Mouse (Mus musculus): Measurements from ENCODE around the gene M1ap. TPM values are rescaled to one million over a fixed set of nuclear protein-coding genes. Genes with fewer than 3 reads are reported as not detected.
A peak's percentile ranks its signal among the peaks of the same experiment; 100 is the strongest.

Gene M1ap
- polyA plus RNA-seq, 1 experiment from 2014 or later, result 0.26 TPM

- H3K4me2 ChIP-seq (replicated peaks), result no peak overlapping the region
- no peak overlapping the region for H3K4me3 ChIP-seq (replicated peaks)
- H3K9ac ChIP-seq, result no peak overlapping the region
- no peaks in the 10 kb centered on the region for H3K27me3 ChIP-seq (replicated peaks)
- no peak overlapping the region for H3K27ac ChIP-seq
- no peaks in the 10 kb centered on the region for H3K4me1 ChIP-seq (replicated peaks)
- ATAC-seq, result no peak
- H3K9me3 ChIP-seq, result no peaks in the 10 kb centered on the region
- no peaks in the 10 kb centered on the region for H3K36me3 ChIP-seq
- 51% methylated on average over 6 of the region's 6 CpGs for WGBS
These were observed 952 bp upstream of the M1ap start for GRCm38 (mm10) chr6:82945750-82946149.

- H3K27ac ChIP-seq, result no peak overlapping the region
- H3K4me3 ChIP-seq (replicated peaks), result no peak overlapping the region
- no peaks in the 10 kb centered on the region for H3K4me1 ChIP-seq (replicated peaks)
- H3K4me2 ChIP-seq (replicated peaks), result no peak overlapping the region
- 39% methylated on average over 4 of the region's 4 CpGs for WGBS
- H3K27me3 ChIP-seq (replicated peaks), result no peaks in the 10 kb centered on the region
- no peaks in the 10 kb centered on the region for H3K36me3 ChIP-seq
- ATAC-seq, result peak; percentile 45; the same call in 1 of the 2 replicates
- H3K9ac ChIP-seq, result no peak overlapping the region
- H3K9me3 ChIP-seq, result no peaks in the 10 kb centered on the region
These were observed 10.0 kb downstream of the M1ap start for GRCm38 (mm10) chr6:82956553-82957251.

GRCm38 (mm10) chr6:82961664-82962063 is 15.0 kb downstream of the M1ap start:
- WGBS, result 57% methylated on average over 1 of the region's 1 CpGs
- no peak overlapping the region for H3K27ac ChIP-seq
- H3K9ac ChIP-seq, result no peak overlapping the region
- H3K36me3 ChIP-seq, result no peaks in the 10 kb centered on the region
- no peak overlapping the region for H3K4me2 ChIP-seq (replicated peaks)
- no peaks in the 10 kb centered on the region for H3K4me1 ChIP-seq (replicated peaks)
- H3K9me3 ChIP-seq, result no peaks in the 10 kb centered on the region
- no peaks in the 10 kb centered on the region for H3K27me3 ChIP-seq (replicated peaks)
- ATAC-seq, result no peak
- H3K4me3 ChIP-seq (replicated peaks), result no peak overlapping the region

GRCm38 (mm10) chr6:82969249-82970084 is 22.8 kb downstream of the M1ap start:
- Histone ChIP-seq H3K4me3 (replicated peaks) (no peak overlapping the region), H3K4me2 (replicated peaks) (no peak overlapping the region), H3K36me3 (no peaks in the 10 kb centered on the region), H3K9ac (no peak overlapping the region), H3K4me1 (replicated peaks) (no peaks in the 10 kb centered on the region), H3K9me3 (no peaks in the 10 kb centered on the region), H3K27ac (no peak overlapping the region), H3K27me3 (replicated peaks) (no peaks in the 10 kb centered on the region)
- WGBS, result 67% methylated on average over 6 of the region's 6 CpGs
- ATAC-seq, result no peak

DNA sequence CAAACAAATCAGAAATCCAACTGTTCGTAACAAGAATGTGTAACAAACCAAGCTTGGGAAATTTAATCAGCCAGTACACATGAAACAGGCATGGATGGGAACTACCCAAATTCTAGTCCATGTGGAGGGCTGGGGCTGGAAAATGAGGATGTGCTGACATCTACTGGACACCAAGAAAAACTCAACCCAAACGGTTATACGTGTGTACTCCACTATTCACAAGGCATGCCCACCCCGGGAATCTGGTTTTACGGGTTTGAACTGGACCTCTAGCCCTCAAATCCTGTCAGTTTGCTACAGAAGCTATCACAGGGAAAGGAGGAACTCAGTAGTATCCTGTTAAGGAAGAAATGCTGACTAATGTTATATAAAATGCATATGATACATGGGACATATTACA is 24.3 kb downstream of the M1ap start:
- WGBS, result 7% methylated on average over 5 of the region's 5 CpGs
- no peak overlapping the region for H3K4me2 ChIP-seq (replicated peaks)
- no peaks in the 10 kb centered on the region for H3K36me3 ChIP-seq
- no peaks in the 10 kb centered on the region for H3K9me3 ChIP-seq
- no peak overlapping the region for H3K9ac ChIP-seq
- no peaks in the 10 kb centered on the region for H3K27me3 ChIP-seq (replicated peaks)
- ATAC-seq, result peak; percentile 80
- H3K4me1 ChIP-seq (replicated peaks), result no peaks in the 10 kb centered on the region
- H3K27ac ChIP-seq, result no peak overlapping the region
- no peak overlapping the region for H3K4me3 ChIP-seq (replicated peaks)

DNA sequence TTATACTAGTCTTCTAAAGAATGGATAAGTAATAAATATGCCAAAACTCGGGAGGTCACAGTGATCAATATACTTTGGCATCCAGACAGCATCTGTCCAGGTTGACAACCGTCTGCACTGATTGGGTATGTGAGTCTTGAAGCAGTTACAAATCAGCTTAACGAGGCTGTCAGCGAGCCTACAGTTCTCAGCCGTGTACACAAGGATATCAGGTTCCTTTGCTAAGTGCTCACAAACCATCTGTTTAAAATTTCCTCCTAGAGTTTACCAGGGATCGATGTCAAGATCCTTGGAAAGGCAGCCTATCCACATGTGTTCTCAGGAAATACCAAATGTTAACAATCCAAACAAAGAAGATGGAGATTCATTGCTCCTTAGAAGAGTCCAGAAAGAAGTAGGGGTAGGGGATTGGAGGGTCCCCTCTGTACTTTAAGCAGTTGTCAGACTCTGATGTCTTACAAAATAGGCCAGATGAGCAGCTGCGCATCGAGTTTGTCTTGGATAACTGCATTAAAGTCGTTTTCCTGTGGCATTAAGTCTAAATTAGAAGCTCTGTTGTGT is 40.8 kb downstream of the M1ap start:
- no peaks in the 10 kb centered on the region for H3K9me3 ChIP-seq
- ATAC-seq, result 0 out of 2 replicates have a peak, but pooled peaks have one; percentile 12
- no peak overlapping the region for H3K4me2 ChIP-seq (replicated peaks)
- no peak overlapping the region for H3K9ac ChIP-seq
- no peaks in the 10 kb centered on the region for H3K27me3 ChIP-seq (replicated peaks)
- H3K4me1 ChIP-seq (replicated peaks), result peaks cover 6% of the 10 kb centered on the region; the same call in 1 of the 2 replicates
- H3K27ac ChIP-seq, result no peak overlapping the region
- 17% methylated on average over 9 of the region's 9 CpGs for WGBS
- no peaks in the 10 kb centered on the region for H3K36me3 ChIP-seq
- no peak overlapping the region for H3K4me3 ChIP-seq (replicated peaks)

DNA sequence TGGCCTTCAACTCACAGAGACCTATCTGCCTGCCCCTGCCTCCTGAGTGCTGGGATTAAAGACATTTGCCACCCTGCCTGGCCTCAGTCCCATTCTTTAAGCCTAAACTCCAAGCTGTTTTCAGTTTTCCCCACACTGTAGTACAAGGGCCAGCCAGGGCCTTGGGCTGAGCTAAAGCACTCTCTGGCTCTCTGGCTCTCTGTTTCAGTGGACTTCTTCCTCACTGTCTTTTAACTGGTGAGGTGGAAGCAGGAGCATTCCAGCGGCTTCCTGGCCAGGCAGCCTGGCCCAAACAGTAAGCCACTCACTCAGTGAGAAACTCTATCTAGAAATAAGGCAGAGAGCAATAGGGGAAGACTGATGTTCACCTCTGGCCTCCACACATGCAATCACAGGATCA is 47.0 kb downstream of the M1ap start:
- Histone ChIP-seq H3K9me3 (no peaks in the 10 kb centered on the region), H3K4me3 (replicated peaks) (no peak overlapping the region), H3K36me3 (no peaks in the 10 kb centered on the region), H3K4me1 (replicated peaks) (no peaks in the 10 kb centered on the region), H3K27ac (no peak overlapping the region), H3K4me2 (replicated peaks) (no peak overlapping the region), H3K9ac (no peak overlapping the region), H3K27me3 (replicated peaks) (no peaks in the 10 kb centered on the region)
- WGBS, result 40% methylated on average over 1 of the region's 1 CpGs
- no peak for ATAC-seq

DNA sequence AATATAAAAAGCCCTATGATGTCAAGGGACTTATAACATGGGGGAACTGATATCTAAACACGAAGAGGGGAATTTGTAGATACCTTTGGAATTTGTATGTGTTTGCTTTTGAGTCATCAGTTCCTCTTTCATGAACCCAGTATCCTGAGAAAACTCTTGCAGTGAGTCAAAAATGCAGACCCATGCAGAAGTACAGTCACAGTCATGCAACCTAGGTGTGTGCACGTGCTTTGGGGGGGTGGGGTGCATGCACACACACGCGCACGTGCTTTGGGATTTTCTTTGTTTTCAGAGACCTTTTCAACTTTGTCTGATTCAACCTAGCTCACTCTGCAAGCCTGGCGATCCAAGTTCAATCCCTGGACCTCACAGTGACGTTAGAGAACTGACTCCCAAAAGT is 47.7 kb downstream of the M1ap start:
- Histone ChIP-seq H3K27me3 (replicated peaks) (no peaks in the 10 kb centered on the region), H3K9ac (no peak overlapping the region), H3K4me3 (replicated peaks) (no peak overlapping the region), H3K9me3 (no peaks in the 10 kb centered on the region), H3K36me3 (no peaks in the 10 kb centered on the region), H3K4me1 (replicated peaks) (no peaks in the 10 kb centered on the region), H3K4me2 (replicated peaks) (no peak overlapping the region), H3K27ac (no peak overlapping the region)
- ATAC-seq, result no peak
- WGBS, result 69% methylated on average over 7 of the region's 7 CpGs

- no peak overlapping the region for H3K4me3 ChIP-seq (replicated peaks)
- ATAC-seq, result peak; percentile 95
- no peaks in the 10 kb centered on the region for H3K27me3 ChIP-seq (replicated peaks)
- H3K36me3 ChIP-seq, result no peaks in the 10 kb centered on the region
- no peaks in the 10 kb centered on the region for H3K4me1 ChIP-seq (replicated peaks)
- 6% methylated on average over 11 of the region's 11 CpGs for WGBS
- H3K27ac ChIP-seq, result peak overlapping the region; percentile 19
- peak overlapping the region; percentile 48 for H3K4me2 ChIP-seq (replicated peaks)
- no peaks in the 10 kb centered on the region for H3K9me3 ChIP-seq
- no peak overlapping the region for H3K9ac ChIP-seq
These were observed 50.1 kb downstream of the M1ap start for GRCm38 (mm10) chr6:82996740-82997315.

GRCm38 (mm10) chr6:82997511-82998102 is 50.9 kb downstream of the M1ap start:
- Histone ChIP-seq H3K36me3 (no peaks in the 10 kb centered on the region), H3K27ac (peak overlapping the region; percentile 19), H3K4me3 (replicated peaks) (no peak overlapping the region), H3K27me3 (replicated peaks) (no peaks in the 10 kb centered on the region), H3K4me2 (replicated peaks) (no peak overlapping the region), H3K4me1 (replicated peaks) (no peaks in the 10 kb centered on the region), H3K9ac (no peak overlapping the region), H3K9me3 (no peaks in the 10 kb centered on the region)
- 40% methylated on average over 7 of the region's 7 CpGs for WGBS
- peak; percentile 45 for ATAC-seq

DNA sequence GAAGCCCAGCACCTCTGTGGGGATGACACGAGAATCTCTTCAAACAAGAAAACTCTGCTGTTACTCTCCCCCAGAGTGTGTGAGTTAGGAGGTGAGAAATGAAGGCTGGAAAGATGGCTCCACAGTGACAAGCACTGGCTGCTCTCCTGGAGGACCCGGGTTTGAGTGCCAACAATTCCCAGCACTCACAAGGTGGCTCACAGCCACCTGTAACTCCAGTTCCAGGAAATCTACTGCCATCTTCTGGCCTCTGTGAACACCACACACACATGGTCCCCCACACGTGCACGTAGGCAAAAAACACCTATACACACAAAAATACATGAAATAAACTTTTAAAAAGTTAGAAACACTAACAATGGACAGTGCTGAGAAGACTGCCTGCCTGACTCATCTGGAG is 51.6 kb downstream of the M1ap start:
- no peak overlapping the region for H3K27ac ChIP-seq
- no peaks in the 10 kb centered on the region for H3K36me3 ChIP-seq
- no peaks in the 10 kb centered on the region for H3K27me3 ChIP-seq (replicated peaks)
- no peak overlapping the region for H3K9ac ChIP-seq
- 82% methylated on average over 4 of the region's 4 CpGs for WGBS
- H3K4me2 ChIP-seq (replicated peaks), result no peak overlapping the region
- no peaks in the 10 kb centered on the region for H3K9me3 ChIP-seq
- no peak for ATAC-seq
- no peak overlapping the region for H3K4me3 ChIP-seq (replicated peaks)
- H3K4me1 ChIP-seq (replicated peaks), result no peaks in the 10 kb centered on the region

DNA sequence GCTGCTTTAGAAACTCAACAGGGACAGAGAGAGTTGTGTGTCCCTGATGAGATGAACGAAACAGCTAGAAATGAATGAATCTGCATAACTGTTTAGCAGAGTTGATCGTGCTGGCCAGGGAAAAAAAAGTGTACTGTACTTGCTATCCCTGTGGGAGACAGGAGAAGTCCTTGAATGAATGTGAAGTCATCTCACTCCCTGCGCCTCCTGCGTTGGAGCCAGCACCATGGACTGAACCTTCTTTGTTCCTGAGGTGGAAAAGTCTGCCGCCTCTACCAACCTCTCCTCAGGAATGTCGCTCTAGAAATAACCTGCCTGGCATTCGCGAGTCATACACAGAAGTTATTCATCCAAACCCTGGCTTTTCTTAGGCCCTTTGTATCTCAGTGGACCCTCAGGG is 53.3 kb downstream of the M1ap start:
- no peaks in the 10 kb centered on the region for H3K4me1 ChIP-seq (replicated peaks)
- H3K27me3 ChIP-seq (replicated peaks), result no peaks in the 10 kb centered on the region
- no peaks in the 10 kb centered on the region for H3K36me3 ChIP-seq
- no peak overlapping the region for H3K4me2 ChIP-seq (replicated peaks)
- ATAC-seq, result no peak
- H3K9ac ChIP-seq, result no peak overlapping the region
- H3K9me3 ChIP-seq, result no peaks in the 10 kb centered on the region
- WGBS, result 67% methylated on average over 8 of the region's 8 CpGs
- no peak overlapping the region for H3K27ac ChIP-seq
- H3K4me3 ChIP-seq (replicated peaks), result no peak overlapping the region

Measured in intestine, embryonic 15.5 days (tissue).